Mouse (Mus musculus) ES-Bruce4 (cell line): ENCODE results near the gene Nudt15. TPM values are rescaled to one million over a fixed set of nuclear protein-coding genes. Genes with fewer than 3 reads are reported as not detected.

Source experiments
- H3K27ac ChIP-seq: 2 replicates; pipeline ENCODE4 v1.5.1; 2012; ENCODE audit warnings: low read length, inconsistent platforms; ENCODE audit not compliant: insufficient read depth
- H3K27me3 ChIP-seq: 2 replicates; pipeline ENCODE4 v1.6.1; 2012; ENCODE audit warnings: mild to moderate bottlenecking, low read length, inconsistent platforms; ENCODE audit not compliant: control insufficient read depth, poor library complexity, insufficient read depth, severe bottlenecking
- H3K36me3 ChIP-seq: 2 replicates; pipeline ENCODE4 v1.6.1; 2012; ENCODE audit warnings: inconsistent platforms, mild to moderate bottlenecking, low read length, moderate library complexity; ENCODE audit not compliant: control insufficient read depth, poor library complexity, insufficient read depth, severe bottlenecking
- H3K4me1 ChIP-seq: one replicate; pipeline ENCODE4 v1.8.1; 2011; ENCODE audit warnings: low read length; ENCODE audit not compliant: control insufficient read depth, insufficient read depth
- H3K4me3 ChIP-seq: 2 replicates; pipeline ENCODE4 v1.5.1; 2011; ENCODE audit warnings: low read depth, mild to moderate bottlenecking, low read length
- H3K9ac ChIP-seq: 2 replicates; pipeline ENCODE4 v1.6.1; 2012; ENCODE audit warnings: low read depth, mild to moderate bottlenecking, inconsistent platforms; ENCODE audit not compliant: poor library complexity, severe bottlenecking
- H3K9me3 ChIP-seq: replicated peaks from 2 replicates; pipeline ENCODE4 v1.6.1; 2012; ENCODE audit warnings: mild to moderate bottlenecking, low read length, inconsistent platforms; ENCODE audit not compliant: control insufficient read depth, poor library complexity, insufficient read depth, severe bottlenecking
- CTCF ChIP-seq: IDR thresholded peaks from one replicate; pipeline ENCODE4 v1.8.1; 2011; ENCODE audit warnings: low read depth, low read length
- EP300 ChIP-seq: IDR thresholded peaks from 2 replicates; pipeline ENCODE4 v1.6.1; 2011; ENCODE audit warnings: low read depth, low read length; ENCODE audit not compliant: insufficient read depth
- POLR2A ChIP-seq: IDR thresholded peaks from one replicate; pipeline ENCODE4 v1.8.1; 2011; ENCODE audit warnings: low read length; ENCODE audit not compliant: insufficient read depth
- polyA plus RNA-seq: library from polyadenylated mRNA; stranded (reverse); fragments of >200 nt; gene quantifications from 2 replicates; pipeline ENCODE4 v1.2.4, GENCODE M21; 2011; ENCODE audit warnings: low read depth; ENCODE audit not compliant: missing spikeins, insufficient read depth, insufficient read length

The Nudt15 gene
- polyA plus RNA-seq, 1 experiment, result 3.9 TPM

GRCm38 (mm10) chr14:73470593-73470992 is 77.4 kb downstream of the Nudt15 start:
- H3K27me3 ChIP-seq, result no peaks in the 10 kb centered on the region
- no peaks in the 10 kb centered on the region for H3K36me3 ChIP-seq
- no peak overlapping the region for H3K27ac ChIP-seq
- H3K9ac ChIP-seq, result no peak overlapping the region
- no peaks in the 10 kb centered on the region for H3K9me3 ChIP-seq
- no peak overlapping the region for H3K4me3 ChIP-seq
- no peaks in the 10 kb centered on the region for H3K4me1 ChIP-seq
- TF ChIP-seq POLR2A (no peak), CTCF (no peak), EP300 (no peak)

DNA sequence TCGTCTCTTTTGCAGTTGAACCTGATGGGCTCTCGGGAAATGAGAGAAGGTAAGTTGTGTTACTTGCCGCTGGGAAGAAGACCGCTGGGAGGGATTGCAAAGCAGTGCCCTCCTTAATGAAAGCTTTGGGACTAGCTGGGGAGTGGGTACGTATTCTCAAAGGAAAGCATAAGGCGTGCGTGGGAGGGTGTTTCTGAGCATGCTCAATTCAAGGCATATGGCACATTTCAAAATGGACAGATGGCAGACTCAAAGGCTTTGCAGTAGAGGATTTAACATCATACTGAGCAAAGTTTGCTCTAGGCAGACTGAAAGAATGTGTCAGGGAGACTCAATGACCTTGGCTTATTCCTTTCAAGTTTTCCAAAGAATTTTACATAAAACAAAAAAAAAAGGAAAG is 78.5 kb downstream of the Nudt15 start:
- no peaks in the 10 kb centered on the region for H3K36me3 ChIP-seq
- TF ChIP-seq CTCF, result no peak
- TF ChIP-seq EP300, result no peak
- no peak for TF ChIP-seq POLR2A
- no peak overlapping the region for H3K4me3 ChIP-seq
- H3K27me3 ChIP-seq, result no peaks in the 10 kb centered on the region
- H3K9ac ChIP-seq, result no peak overlapping the region
- H3K9me3 ChIP-seq, result no peaks in the 10 kb centered on the region
- no peak overlapping the region for H3K27ac ChIP-seq
- no peaks in the 10 kb centered on the region for H3K4me1 ChIP-seq

Other genes with a start within 250 kb of the Nudt15 start
- gene Rb1, start 222.4 kb downstream of the Nudt15 start, polyA plus RNA-seq, result 47.2 and 51.3 TPM in 2 replicates
- 136 and 150 TPM in 2 replicates for gene Itm2b, start 163.0 kb downstream of the Nudt15 start, polyA plus RNA-seq
- gene Med4, start 38.2 kb downstream of the Nudt15 start, polyA plus RNA-seq, result 63.0 and 64.0 TPM in 2 replicates
- 82.5 and 91.0 TPM in 2 replicates for gene Sucla2, start 22.9 kb downstream of the Nudt15 start, polyA plus RNA-seq
- not detected in 2 replicates for gene Gm21750, start 113.0 kb upstream of the Nudt15 start, polyA plus RNA-seq